Mouse (Mus musculus): ENCODE measurements around the gene Gm13030.

- TF ChIP-seq USF1 (IDR thresholded peaks at IDR 0.05; ENCODE audit: low read depth) (no peak), POLR2A (IDR thresholded peaks at IDR 0.05; ENCODE audit: insufficient read length, low read depth) (no peak), MYOG (IDR thresholded peaks at IDR 0.05; ENCODE audit: control insufficient read depth in 1 of 3, insufficient read depth in 1 of 3, insufficient read length in 2 of 3, low read depth in 2 of 3) (no peak), TCF12 (IDR thresholded peaks at IDR 0.05; ENCODE audit: insufficient read depth, poor library complexity, severe bottlenecking) (no peak), REST (IDR thresholded peaks at IDR 0.05; ENCODE audit: insufficient read depth, insufficient read length) (no peak), MAX (IDR thresholded peaks at IDR 0.05; ENCODE audit: low read depth) (no peak)
Observed at GRCm38 (mm10) chr4:138873864-138874263, at the start of gene Gm13030.
